ENCODE assay signal across 10 mouse cellular contexts in the genomic region with DNA sequence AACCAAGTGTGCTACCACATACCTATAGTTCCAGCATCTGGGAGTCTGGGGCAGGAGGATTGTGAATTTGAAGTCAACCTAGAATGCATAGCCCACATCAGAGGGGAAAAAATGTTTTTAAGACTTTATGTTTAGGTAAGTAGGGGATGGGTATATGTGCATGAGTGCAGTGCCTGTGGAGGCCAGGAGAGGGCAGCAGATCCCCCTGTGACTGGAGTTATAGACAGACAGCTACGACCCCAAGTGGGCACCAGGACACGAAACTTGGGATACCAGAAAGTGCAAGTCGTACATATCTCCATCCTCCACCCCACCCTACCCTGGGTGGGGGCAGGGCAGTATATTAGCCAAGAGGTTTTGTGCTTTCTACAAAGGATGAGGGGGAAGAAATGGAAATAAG. TPM values are rescaled to one million over a fixed set of nuclear protein-coding genes. Genes with fewer than 3 reads are reported as not detected.
DNase-seq lines count a peak whose midpoint lies in the region; ATAC-seq lines count a peak whose summit lies in the region.
"Had no signal": no experiment of that assay in that cellular context is flagged by ENCODE, and none has a peak within 500 bp of the region (broad histone marks: within the 10 kb centered on the region; RNA-seq: fewer than 3 reads in every experiment).

No protein-coding gene starts in this region.

- no peaks in the 10 kb centered on the region for H3K4me1 ChIP-seq in forebrain, embryonic 11.5 days (replicated peaks; ENCODE audit: control insufficient read depth, insufficient read depth, low read length)
- peaks cover 3% of the 10 kb centered on the region; the same call in 1 of the 2 replicates for H3K4me1 ChIP-seq in forebrain, embryonic 16.5 days (replicated peaks; ENCODE audit: control insufficient read depth, insufficient read depth, low read length)
- H3K4me1 ChIP-seq in midbrain, embryonic 14.5 days (ENCODE audit: control insufficient read depth, insufficient read depth, low read length) = peaks cover 3% of the 10 kb centered on the region; the same call in 1 of the 2 replicates
- H3K4me1 ChIP-seq in midbrain, embryonic 13.5 days (replicated peaks) = peaks cover 7% of the 10 kb centered on the region

- no peaks in the 10 kb centered on the region for H3K27me3 ChIP-seq in forebrain, embryonic 11.5 days (ENCODE audit: control insufficient read depth, insufficient read depth, low read length)
- no peaks in the 10 kb centered on the region for H3K27me3 ChIP-seq in forebrain, embryonic 16.5 days (replicated peaks; ENCODE audit: control insufficient read depth, insufficient read depth, low read length)
- no peaks in the 10 kb centered on the region for H3K27me3 ChIP-seq in midbrain, embryonic 14.5 days (ENCODE audit: control insufficient read depth, insufficient read depth, low read length)
- no peaks in the 10 kb centered on the region for H3K27me3 ChIP-seq in midbrain, embryonic 13.5 days

- H3K27ac ChIP-seq in forebrain, embryonic 11.5 days (ENCODE audit: low read depth, low read length) = no peak overlapping the region
- no peak overlapping the region for H3K27ac ChIP-seq in forebrain, embryonic 16.5 days (ENCODE audit: low read length)
- no peak overlapping the region for H3K27ac ChIP-seq in midbrain, embryonic 14.5 days (replicated peaks; ENCODE audit: low read depth, low read length)
- no peak overlapping the region for H3K27ac ChIP-seq in midbrain, embryonic 13.5 days

- DNase-seq in forebrain, embryonic 11.5 days (ENCODE audit: low spot score) = peak; percentile 84
- DNase-seq in midbrain, embryonic 14.5 days = peak; percentile 32
- DNase-seq in embryo, embryonic 9.5 days (ENCODE audit: extremely low spot score) = peak; percentile 60
- DNase-seq in retina, postnatal 1 day = peak; percentile 44
- DNase-seq in urinary bladder, postnatal 14 days (ENCODE audit: low spot score) = no peak
- no peak for DNase-seq in layer of hippocampus, adult 18-20 months (ENCODE audit: low spot score in 2 of 2)

- no peaks in the 10 kb centered on the region for H3K9me3 ChIP-seq in forebrain, embryonic 11.5 days (ENCODE audit: control insufficient read depth, low read length)
- no peaks in the 10 kb centered on the region; the same call in 1 of the 2 replicates for H3K9me3 ChIP-seq in forebrain, embryonic 16.5 days (ENCODE audit: control insufficient read depth, low read length)
- H3K9me3 ChIP-seq in midbrain, embryonic 14.5 days (ENCODE audit: control insufficient read depth, low read length) = no peaks in the 10 kb centered on the region
- no peaks in the 10 kb centered on the region for H3K9me3 ChIP-seq in midbrain, embryonic 13.5 days

- no peak overlapping the region for H3K4me3 ChIP-seq in forebrain, embryonic 11.5 days (ENCODE audit: low read depth, low read length)
- H3K4me3 ChIP-seq in forebrain, embryonic 16.5 days (replicated peaks; ENCODE audit: low read length) = no peak overlapping the region
- H3K4me3 ChIP-seq in midbrain, embryonic 14.5 days (replicated peaks; ENCODE audit: low read depth, low read length) = no peak overlapping the region
- no peak overlapping the region for H3K4me3 ChIP-seq in midbrain, embryonic 13.5 days (replicated peaks)

- WGBS in forebrain, embryonic 11.5 days = 72% methylated on average over 3 of the region's 3 CpGs
- WGBS in forebrain, embryonic 16.5 days = 63% methylated on average over 3 of the region's 3 CpGs
- 76% methylated on average over 3 of the region's 3 CpGs for WGBS in midbrain, embryonic 14.5 days
- WGBS in midbrain, embryonic 13.5 days = 72% methylated on average over 3 of the region's 3 CpGs

- no peak overlapping the region for H3K4me2 ChIP-seq in forebrain, embryonic 11.5 days (ENCODE audit: low read depth, low read length, severe bottlenecking)
- H3K4me2 ChIP-seq in forebrain, embryonic 16.5 days (ENCODE audit: low read length) = no peak overlapping the region
- H3K4me2 ChIP-seq in midbrain, embryonic 14.5 days (ENCODE audit: low read length) = no peak overlapping the region
- H3K4me2 ChIP-seq in midbrain, embryonic 13.5 days (replicated peaks) = no peak overlapping the region

- H3K36me3 ChIP-seq in forebrain, embryonic 11.5 days (ENCODE audit: control insufficient read depth, insufficient read depth, low read length) = peaks cover 39% of the 10 kb centered on the region
- H3K36me3 ChIP-seq in forebrain, embryonic 16.5 days (ENCODE audit: control insufficient read depth, insufficient read depth) = peaks cover 53% of the 10 kb centered on the region
- peaks cover 59% of the 10 kb centered on the region for H3K36me3 ChIP-seq in midbrain, embryonic 14.5 days (ENCODE audit: control insufficient read depth, insufficient read depth, low read length)
- peaks cover 70% of the 10 kb centered on the region for H3K36me3 ChIP-seq in midbrain, embryonic 13.5 days

- ATAC-seq in forebrain, embryonic 11.5 days (replicated peaks; ENCODE audit: low FRiP score) = no peak
- no peak for ATAC-seq in forebrain, embryonic 16.5 days
- no peak for ATAC-seq in midbrain, embryonic 14.5 days (ENCODE audit: low FRiP score, low TSS enrichment)
- ATAC-seq in midbrain, embryonic 13.5 days = no peak

- no peak overlapping the region for H3K9ac ChIP-seq in forebrain, embryonic 11.5 days (ENCODE audit: low read length)
- no peak overlapping the region for H3K9ac ChIP-seq in forebrain, embryonic 16.5 days (replicated peaks; ENCODE audit: low read depth, low read length)
- H3K9ac ChIP-seq in midbrain, embryonic 14.5 days (replicated peaks; ENCODE audit: low read length) = no peak overlapping the region
- no peak overlapping the region for H3K9ac ChIP-seq in midbrain, embryonic 13.5 days (replicated peaks)

RNA-seq across cellular contexts. Expression of a gene that starts 4.0 kb away (rescaled TPM):
- 1.6 and 2.4 TPM in 2 replicates for polyA plus RNA-seq in forebrain, embryonic 11.5 days (2014; fragmentation: Nextera tagmentation; extraction: Ambion mirVana)
- 8.3 and 10.4 TPM in 2 replicates for polyA plus RNA-seq in forebrain, embryonic 16.5 days (2015; fragmentation: Nextera tagmentation; extraction: Ambion mirVana)
- 6.8 and 8.1 TPM in 2 replicates for polyA plus RNA-seq in midbrain, embryonic 14.5 days (2014; fragmentation: Nextera tagmentation; extraction: Ambion mirVana)
- 3.6 and 5.1 TPM in 2 replicates for polyA plus RNA-seq in midbrain, embryonic 13.5 days (2015; fragmentation: Nextera tagmentation; extraction: Ambion mirVana)
- 1 to 10 TPM in 1 of 2 experiments, under 1 TPM in 1; 0.62 to 2.0 TPM for total RNA-seq in layer of hippocampus, adult 18-20 months (2021)

RNA-seq across cellular contexts. Expression of a gene that starts 4.1 kb away (rescaled TPM):
- 0.98 TPM in 1 of 2 replicates, not detected in the other for polyA plus RNA-seq in forebrain, embryonic 11.5 days (2014; fragmentation: Nextera tagmentation; extraction: Ambion mirVana)
- polyA plus RNA-seq in forebrain, embryonic 16.5 days (2015; fragmentation: Nextera tagmentation; extraction: Ambion mirVana) = 0.78 TPM in 1 of 2 replicates, not detected in the other
- not detected in 2 replicates for polyA plus RNA-seq in midbrain, embryonic 14.5 days (2014; fragmentation: Nextera tagmentation; extraction: Ambion mirVana)
- 0.36 TPM in 1 of 2 replicates, not detected in the other for polyA plus RNA-seq in midbrain, embryonic 13.5 days (2015; fragmentation: Nextera tagmentation; extraction: Ambion mirVana)
- total RNA-seq in layer of hippocampus, adult 18-20 months (2021) = not detected
- total RNA-seq: adrenal gland, postnatal 36 days; left cerebral cortex, adult 18-20 months had no signal

RNA-seq across cellular contexts. Expression of a gene that starts 6.3 kb away (rescaled TPM):
- polyA plus RNA-seq in forebrain, embryonic 11.5 days (2014; fragmentation: Nextera tagmentation; extraction: Ambion mirVana) = 52.3 and 52.5 TPM in 2 replicates
- 80.8 and 88.3 TPM in 2 replicates for polyA plus RNA-seq in forebrain, embryonic 16.5 days (2015; fragmentation: Nextera tagmentation; extraction: Ambion mirVana)
- 87.7 and 99.6 TPM in 2 replicates for polyA plus RNA-seq in midbrain, embryonic 14.5 days (2014; fragmentation: Nextera tagmentation; extraction: Ambion mirVana)
- 104 and 110 TPM in 2 replicates for polyA plus RNA-seq in midbrain, embryonic 13.5 days (2015; fragmentation: Nextera tagmentation; extraction: Ambion mirVana)
- total RNA-seq in layer of hippocampus, adult 18-20 months (2021) = 10 to 100 TPM; 88.4 to 94.7 TPM

RNA-seq across cellular contexts. Expression of a gene that starts 10.6 kb away (rescaled TPM):
- polyA plus RNA-seq in forebrain, embryonic 11.5 days (2014; fragmentation: Nextera tagmentation; extraction: Ambion mirVana) = 4.5 and 5.3 TPM in 2 replicates
- polyA plus RNA-seq in forebrain, embryonic 16.5 days (2015; fragmentation: Nextera tagmentation; extraction: Ambion mirVana) = 3.6 and 5.1 TPM in 2 replicates
- polyA plus RNA-seq in midbrain, embryonic 14.5 days (2014; fragmentation: Nextera tagmentation; extraction: Ambion mirVana) = 3.6 and 4.0 TPM in 2 replicates
- polyA plus RNA-seq in midbrain, embryonic 13.5 days (2015; fragmentation: Nextera tagmentation; extraction: Ambion mirVana) = 4.3 TPM in 2 replicates
- 10 to 100 TPM; 20.6 to 23.8 TPM for total RNA-seq in layer of hippocampus, adult 18-20 months (2021)

RNA-seq across cellular contexts. Expression of a gene that starts 11.1 kb away (rescaled TPM):
- polyA plus RNA-seq in forebrain, embryonic 11.5 days (2014; fragmentation: Nextera tagmentation; extraction: Ambion mirVana) = 369 and 390 TPM in 2 replicates
- polyA plus RNA-seq in forebrain, embryonic 16.5 days (2015; fragmentation: Nextera tagmentation; extraction: Ambion mirVana) = 227 and 232 TPM in 2 replicates
- polyA plus RNA-seq in midbrain, embryonic 14.5 days (2014; fragmentation: Nextera tagmentation; extraction: Ambion mirVana) = 222 and 233 TPM in 2 replicates
- polyA plus RNA-seq in midbrain, embryonic 13.5 days (2015; fragmentation: Nextera tagmentation; extraction: Ambion mirVana) = 233 and 245 TPM in 2 replicates
- total RNA-seq in layer of hippocampus, adult 18-20 months (2021) = 10 to 100 TPM; 90.9 to 95.3 TPM

Comparison
In these comparisons a context has a peak if more than half of its experiments do, and no peak if none do; other contexts are left out.
1. DNase-seq: peak in forebrain, embryonic 11.5 days (single experiment), midbrain, embryonic 14.5 days (single experiment), embryo, embryonic 9.5 days (single experiment) and retina, postnatal 1 day (single experiment); none in urinary bladder, postnatal 14 days (single experiment) and layer of hippocampus, adult 18-20 months (0 of 2).